Mouse (Mus musculus) lung, postnatal 0 days (tissue): ENCODE measurements around the gene Gm18336. TPM values are rescaled to one million over a fixed set of nuclear protein-coding genes. Genes with fewer than 3 reads are reported as not detected.

Source experiments
- ATAC-seq: fragments of 200-750 bp; cut with Nextera tagmentation; 2 replicates; pipeline ENCODE4 v1.8.0; 2017; ENCODE audit warnings: moderate library complexity
- DNase-seq: peaks from one replicate; pipeline ENCODE4 v3.0.0-alpha.2; 2016; ENCODE audit warnings: low spot score
- H3K27ac ChIP-seq: fragments of 300-500 bp; sonication (generic); 2 replicates; pipeline ENCODE4 v1.5.1; 2014; ENCODE audit warnings: antibody characterized with exemption, mild to moderate bottlenecking, low read length, mixed read lengths
- H3K27me3 ChIP-seq: fragments of 300-500 bp; sonication (generic); replicated peaks from 2 replicates; pipeline ENCODE4 v1.6.1; 2014; ENCODE audit warnings: low read length, mixed read lengths; ENCODE audit not compliant: insufficient read depth
- H3K36me3 ChIP-seq: fragments of 300-500 bp; sonication (generic); 2 replicates; pipeline ENCODE4 v1.6.1; 2014; ENCODE audit warnings: low read length, mixed read lengths; ENCODE audit not compliant: insufficient read depth
- H3K4me1 ChIP-seq: fragments of 300-500 bp; sonication (generic); 2 replicates; pipeline ENCODE4 v1.6.1; 2014; ENCODE audit warnings: antibody characterized with exemption, low read depth, low read length, mixed read lengths; ENCODE audit not compliant: insufficient read depth
- H3K4me2 ChIP-seq: fragments of 300-500 bp; sonication (generic); replicated peaks from 2 replicates; pipeline ENCODE4 v1.6.1; 2014; ENCODE audit warnings: low read depth, mild to moderate bottlenecking, low read length, moderate library complexity, mixed read lengths
- H3K4me3 ChIP-seq: fragments of 300-500 bp; sonication (generic); 2 replicates; pipeline ENCODE4 v1.5.1; 2014; ENCODE audit warnings: low read depth, low read length
- H3K9ac ChIP-seq: fragments of 300-500 bp; sonication (generic); replicated peaks from 2 replicates; pipeline ENCODE4 v1.6.1; 2014; ENCODE audit warnings: low read depth, mild to moderate bottlenecking
- H3K9me3 ChIP-seq: fragments of 300-500 bp; sonication (generic); 2 replicates; pipeline ENCODE4 v1.6.1; 2016; ENCODE audit warnings: low read length, mixed read lengths
- CTCF ChIP-seq: IDR thresholded peaks from 2 replicates; pipeline ENCODE4 v1.5.1; 2016; ENCODE audit warnings: antibody characterized with exemption, mild to moderate bottlenecking
- EP300 ChIP-seq: IDR thresholded peaks from 2 replicates; pipeline ENCODE4 v1.6.1; 2016; ENCODE audit warnings: antibody characterized with exemption, mild to moderate bottlenecking, control low read depth
- WGBS: fragments of 180-500 bp; shearing (Covaris S2); extraction: QIAGEN DNeasy Blood & Tissue Kit; methylation state at CpG from one replicate; pipeline ENCODE4 v1.1.7; 2014; 5-methylcytosine and 5-hydroxymethylcytosine counted together
- polyA plus RNA-seq: library from polyadenylated mRNA; unstranded; fragments of >200 nt; fragmentation: Nextera tagmentation; extraction: Ambion mirVana; gene quantifications from 2 replicates; pipeline ENCODE4 v1.2.1, GENCODE M21; 2015

The Gm18336 gene
- polyA plus RNA-seq, 1 experiment from 2014 or later, result not detected

- H3K4me3 ChIP-seq, result no peak overlapping the region
- H3K27me3 ChIP-seq, result no peaks in the 10 kb centered on the region
- no peak overlapping the region for H3K4me2 ChIP-seq
- H3K36me3 ChIP-seq, result 0 out of 2 replicates have a peak, but pooled peaks cover 6% of the 10 kb centered on the region
- H3K27ac ChIP-seq, result no peak overlapping the region
- no peak for DNase-seq
- ATAC-seq, result no peak
- 79% methylated on average over 1 of the region's 1 CpGs for WGBS
- TF ChIP-seq CTCF (no peak), EP300 (no peak)
- no peaks in the 10 kb centered on the region for H3K9me3 ChIP-seq
- H3K4me1 ChIP-seq, result no peaks in the 10 kb centered on the region
- H3K9ac ChIP-seq, result no peak overlapping the region
Observed at GRCm38 (mm10) chrX:73356719-73357118, 41.8 kb downstream of the Gm18336 start.

DNA sequence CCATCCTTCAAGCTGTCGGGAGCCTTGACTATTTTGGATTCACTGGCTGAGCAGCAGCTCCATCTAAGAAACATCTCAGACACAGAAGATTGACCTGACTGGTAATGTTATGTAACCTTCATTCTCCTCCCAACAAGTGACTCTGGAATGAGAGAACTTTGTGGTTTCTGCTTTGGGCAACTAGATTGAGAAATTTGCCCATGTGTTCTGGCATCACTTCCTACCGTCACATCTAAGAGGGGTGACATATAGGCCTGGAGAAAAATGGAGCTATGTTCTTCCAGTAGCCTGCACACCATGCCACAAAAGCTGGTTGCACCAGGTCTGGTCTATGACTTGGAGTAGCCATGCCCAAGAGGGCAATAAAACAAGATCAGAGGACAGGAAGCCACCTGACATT, 42.4 kb downstream of the Gm18336 start:
- Histone ChIP-seq H3K36me3 (0 out of 2 replicates have a peak, but pooled peaks cover 6% of the 10 kb centered on the region), H3K9ac (no peak overlapping the region), H3K4me3 (no peak overlapping the region), H3K4me1 (no peaks in the 10 kb centered on the region), H3K27ac (no peak overlapping the region), H3K4me2 (no peak overlapping the region), H3K9me3 (no peaks in the 10 kb centered on the region), H3K27me3 (no peaks in the 10 kb centered on the region)
- no peak for ATAC-seq
- 88% methylated on average over 2 of the region's 2 CpGs for WGBS
- no peak for DNase-seq
- TF ChIP-seq EP300 (no peak), CTCF (no peak)

Other genes with a start within 250 kb of the Gm18336 start
- not detected in 2 replicates for gene Xlr5b, start 249.9 kb downstream of the Gm18336 start, polyA plus RNA-seq
- gene DXBay18, start 249.3 kb downstream of the Gm18336 start, polyA plus RNA-seq, result 0.13 TPM in 1 of 2 replicates, not detected in the other
- gene Spin2d, start 221.7 kb downstream of the Gm18336 start, polyA plus RNA-seq, result not detected in 2 replicates
- gene Xlr3b, start 206.5 kb downstream of the Gm18336 start, polyA plus RNA-seq, result 1.7 and 3.7 TPM in 2 replicates
- 0.19 and 0.78 TPM in 2 replicates for gene Xlr4b, start 184.4 kb downstream of the Gm18336 start, polyA plus RNA-seq
- gene F8a, start 170.4 kb downstream of the Gm18336 start, polyA plus RNA-seq, result 15.4 and 16.1 TPM in 2 replicates
- gene Xlr4c, start 155.6 kb downstream of the Gm18336 start, polyA plus RNA-seq, result 0.50 TPM in 1 of 2 replicates, not detected in the other
- gene Xlr3c, start 133.3 kb downstream of the Gm18336 start, polyA plus RNA-seq, result not detected in 2 replicates
- not detected in 2 replicates for gene Xlr5a, start 105.8 kb downstream of the Gm18336 start, polyA plus RNA-seq
- not detected in 2 replicates for gene Xlr5c, start 105.8 kb downstream of the Gm18336 start, polyA plus RNA-seq
- gene Gm45015, start 61.9 kb downstream of the Gm18336 start, polyA plus RNA-seq, result not detected in 2 replicates
- gene Zfp275, start 56.1 kb downstream of the Gm18336 start, polyA plus RNA-seq, result 3.6 and 4.3 TPM in 2 replicates
- gene Zfp92, start 12.4 kb upstream of the Gm18336 start, polyA plus RNA-seq, result 0.07 TPM in 1 of 2 replicates, not detected in the other
- 0.27 TPM in 1 of 2 replicates, not detected in the other for gene Trex2, start 36.6 kb upstream of the Gm18336 start, polyA plus RNA-seq
- gene Haus7, start 60.3 kb upstream of the Gm18336 start, polyA plus RNA-seq, result 31.8 and 32.3 TPM in 2 replicates
- gene Bgn, start 84.9 kb upstream of the Gm18336 start, polyA plus RNA-seq, result 175 and 176 TPM in 2 replicates
- gene Atp2b3, start 104.3 kb upstream of the Gm18336 start, polyA plus RNA-seq, result not detected in 2 replicates
- 2.2 and 2.4 TPM in 2 replicates for gene Dusp9, start 240.7 kb upstream of the Gm18336 start, polyA plus RNA-seq